Comparison of ENCODE assay signal across 15 mouse cellular contexts in genomic region chr5:148906305-148906704, GRCm38 (mm10).
"Had no signal": no experiment of that assay in that cellular context is flagged by ENCODE, and none has a peak within 500 bp of the region (broad histone marks: within the 10 kb centered on the region; RNA-seq: fewer than 3 reads in every experiment).

No protein-coding gene starts in this region.

- DNase-seq: kidney, adult 18-20 months; kidney, postnatal 10 days; kidney, postnatal 4 days; left cerebral cortex, postnatal 4 days; lung, adult 2 months; lung, postnatal 36 days; midbrain, embryonic 14.5 days; thymus, adult 18-20 months; thymus, postnatal 36 days had no signal

- H3K9ac ChIP-seq: intestine, embryonic 15.5 days; limb, embryonic 13.5 days; neural tube, embryonic 12.5 days had no signal

- H3K4me3 ChIP-seq: intestine, embryonic 15.5 days; layer of hippocampus, adult 2 months; limb, embryonic 13.5 days; midbrain, embryonic 10.5 days; myocyte; neural tube, embryonic 12.5 days had no signal

- H3K36me3 ChIP-seq: intestine, embryonic 15.5 days had no signal

- H3K27me3 ChIP-seq: intestine, embryonic 15.5 days; limb, embryonic 13.5 days; neural tube, embryonic 12.5 days had no signal

- H3K27ac ChIP-seq: intestine, embryonic 15.5 days; layer of hippocampus, adult 2 months; limb, embryonic 13.5 days; midbrain, embryonic 10.5 days; neural tube, embryonic 12.5 days had no signal

- ATAC-seq: intestine, embryonic 15.5 days had no signal

- H3K4me2 ChIP-seq: intestine, embryonic 15.5 days; limb, embryonic 13.5 days; neural tube, embryonic 12.5 days had no signal

- H3K9me3 ChIP-seq: intestine, embryonic 15.5 days; limb, embryonic 13.5 days; midbrain, embryonic 10.5 days; neural tube, embryonic 12.5 days had no signal
